Mouse (Mus musculus): ENCODE data around the gene Spaca3. TPM values are rescaled to one million over a fixed set of nuclear protein-coding genes. Genes with fewer than 3 reads are reported as not detected.

Gene Spaca3
- polyA plus RNA-seq, 2 experiments: 0.11 TPM; not detected in 1

DNA sequence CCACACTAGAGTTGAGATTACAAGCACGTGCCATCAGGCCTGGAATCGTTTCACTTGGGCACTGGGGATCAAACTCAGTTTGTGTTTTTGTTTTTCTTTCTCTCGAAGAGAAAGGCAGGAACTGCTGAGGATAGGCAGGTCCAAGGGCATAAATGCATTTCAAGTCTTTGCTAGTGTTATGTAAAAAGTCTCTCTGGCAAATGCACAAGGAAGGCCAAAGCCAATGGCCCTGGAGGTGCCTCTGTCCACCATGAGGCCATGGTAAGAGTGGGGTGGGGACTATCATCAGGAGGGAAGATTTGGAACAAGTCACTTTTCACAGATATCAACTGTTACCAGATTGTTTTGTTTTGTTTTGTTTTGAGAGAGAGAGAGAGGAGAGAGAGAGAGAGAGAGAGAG, 12.1 kb upstream of the Spaca3 start:
- WGBS (ENCODE audit: insufficient replicate concordance): 41% methylated on average over 3 of the region's 3 CpGs
- Histone ChIP-seq H3K4me2 (ENCODE audit: low read depth) (no peak overlapping the region), H3K9me3 (ENCODE audit: control insufficient read depth, low read length) (no peaks in the 10 kb centered on the region), H3K27me3 (ENCODE audit: control insufficient read depth, insufficient read depth, low read length) (no peaks in the 10 kb centered on the region; the same call in 1 of the 2 replicates), H3K9ac (replicated peaks) (no peak overlapping the region), H3K4me3 (ENCODE audit: insufficient read depth in 1 of 2, low read depth in 2 of 2, low read length in 2 of 2) (no peak overlapping the region), H3K27ac (no peak overlapping the region), H3K4me1 (replicated peaks; ENCODE audit: control insufficient read depth in 2 of 2, insufficient read depth in 2 of 2, low read length in 1 of 2) (no peaks in the 10 kb centered on the region), H3K36me3 (replicated peaks; ENCODE audit: control insufficient read depth, insufficient read depth, low read depth) (no peaks in the 10 kb centered on the region)
- DNase-seq (ENCODE audit: low read depth in 3 of 3, low spot score in 3 of 3): no peak
- no peak for ATAC-seq (ENCODE audit: insufficient read depth)
- no peak for TF ChIP-seq EP300 (IDR thresholded peaks at IDR 0.05; ENCODE audit: low read depth)
- no peak for TF ChIP-seq CTCF (IDR thresholded peaks at IDR 0.05; ENCODE audit: low read depth)

DNA sequence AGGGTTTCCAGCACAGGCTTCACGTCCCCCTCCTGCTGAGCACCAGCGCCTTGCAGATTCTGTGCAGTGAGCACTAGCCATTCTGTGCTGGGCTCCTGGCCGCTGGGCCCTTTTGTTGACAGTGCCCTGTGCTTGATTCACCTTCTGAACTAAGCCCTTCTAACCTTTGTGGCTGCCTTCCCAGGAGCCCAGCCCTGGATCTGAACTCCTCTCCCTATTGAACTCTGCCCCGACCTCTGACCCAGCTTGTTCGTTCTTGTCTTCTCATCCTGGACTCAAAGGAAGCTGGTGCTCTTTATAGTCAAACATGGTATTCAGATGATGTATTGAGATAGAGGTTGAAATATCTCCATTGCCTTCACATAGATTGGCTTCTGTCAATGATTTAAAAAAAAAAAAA, 10.0 kb upstream of the Spaca3 start:
- H3K27me3 ChIP-seq (ENCODE audit: control insufficient read depth, insufficient read depth, low read length): no peaks in the 10 kb centered on the region; the same call in 1 of the 2 replicates
- no peak overlapping the region for H3K4me2 ChIP-seq (ENCODE audit: low read depth)
- DNase-seq (ENCODE audit: low read depth in 3 of 3, low spot score in 3 of 3): no peak
- no peaks in the 10 kb centered on the region for H3K36me3 ChIP-seq (replicated peaks; ENCODE audit: control insufficient read depth, insufficient read depth, low read depth)
- TF ChIP-seq CTCF (IDR thresholded peaks at IDR 0.05; ENCODE audit: low read depth) (no peak), EP300 (IDR thresholded peaks at IDR 0.05; ENCODE audit: low read depth) (no peak)
- WGBS (ENCODE audit: insufficient replicate concordance): 53% methylated on average over 5 of the region's 5 CpGs
- 0 out of 4 replicates have a peak, but pooled peaks cover 0 to 2% of the 10 kb centered on the region in 2 experiments for H3K4me1 ChIP-seq (replicated peaks; ENCODE audit: control insufficient read depth in 2 of 2, insufficient read depth in 2 of 2, low read length in 1 of 2)
- no peak overlapping the region for H3K27ac ChIP-seq
- no peak overlapping the region for H3K4me3 ChIP-seq (ENCODE audit: insufficient read depth in 1 of 2, low read depth in 2 of 2, low read length in 2 of 2)
- no peak overlapping the region for H3K9ac ChIP-seq (replicated peaks)
- ATAC-seq (ENCODE audit: insufficient read depth): no peak
- no peaks in the 10 kb centered on the region for H3K9me3 ChIP-seq (ENCODE audit: control insufficient read depth, low read length)

DNA sequence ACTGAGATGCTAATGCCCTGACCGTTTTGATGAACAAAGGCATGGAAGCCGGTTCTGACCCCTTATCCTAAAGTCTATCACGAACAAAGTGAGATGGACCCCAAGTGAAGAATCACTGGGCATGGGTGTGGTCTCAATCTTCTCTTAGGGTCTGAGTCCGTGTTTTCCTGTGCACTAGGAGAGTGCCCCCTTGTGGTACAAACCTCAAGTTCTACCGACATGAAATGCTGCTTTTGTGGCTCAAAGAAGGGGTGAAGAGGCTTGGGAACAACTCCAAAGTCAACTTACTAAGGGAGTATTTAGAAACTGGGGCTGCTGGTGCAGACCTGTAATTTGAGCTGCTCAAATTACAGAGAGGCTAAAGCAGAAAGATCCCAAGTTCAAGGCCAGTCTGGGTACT, 6.3 kb upstream of the Spaca3 start:
- H3K4me3 ChIP-seq (ENCODE audit: insufficient read depth in 1 of 2, low read depth in 2 of 2, low read length in 2 of 2): no peak overlapping the region
- WGBS (ENCODE audit: insufficient replicate concordance): 33% methylated on average over 5 of the region's 5 CpGs
- no peak for ATAC-seq (ENCODE audit: insufficient read depth)
- H3K27me3 ChIP-seq (ENCODE audit: control insufficient read depth, insufficient read depth, low read length): no peaks in the 10 kb centered on the region; the same call in 1 of the 2 replicates
- no peak overlapping the region for H3K9ac ChIP-seq (replicated peaks)
- H3K36me3 ChIP-seq (replicated peaks; ENCODE audit: control insufficient read depth, insufficient read depth, low read depth): no peaks in the 10 kb centered on the region
- DNase-seq (ENCODE audit: low read depth in 3 of 3, low spot score in 3 of 3): peak in 1 of 3 experiments; percentile 19
- H3K27ac ChIP-seq: no peak overlapping the region
- H3K9me3 ChIP-seq (ENCODE audit: control insufficient read depth, low read length): no peaks in the 10 kb centered on the region
- H3K4me1 ChIP-seq (replicated peaks; ENCODE audit: control insufficient read depth in 2 of 2, insufficient read depth in 2 of 2, low read length in 1 of 2): peaks cover 14 to 21% of the 10 kb centered on the region in 2 experiments
- no peak for TF ChIP-seq EP300 (IDR thresholded peaks at IDR 0.05; ENCODE audit: low read depth)
- peak; percentile 77 for TF ChIP-seq CTCF (IDR thresholded peaks at IDR 0.05; ENCODE audit: low read depth)
- H3K4me2 ChIP-seq (ENCODE audit: low read depth): no peak overlapping the region

DNA sequence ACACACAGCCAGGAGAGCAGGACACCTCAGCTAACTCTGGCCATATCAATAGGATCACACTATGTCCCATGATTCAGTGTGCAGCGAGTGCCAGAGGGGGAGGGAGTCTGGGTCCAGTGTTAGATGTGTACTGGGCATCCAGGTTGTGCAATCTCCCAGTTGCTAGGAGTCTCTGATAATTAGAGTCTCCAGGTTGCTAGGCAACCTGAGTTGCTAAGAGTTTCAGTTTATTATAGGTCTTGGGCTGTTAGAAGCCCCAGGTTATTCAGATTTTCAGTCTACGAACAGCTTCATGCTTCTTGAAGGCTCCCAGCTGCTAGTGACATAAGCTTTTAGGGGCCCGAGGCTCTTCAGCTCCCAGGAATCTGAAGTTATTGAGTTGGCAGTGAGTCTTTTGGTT, 5.2 kb upstream of the Spaca3 start:
- H3K27ac ChIP-seq: no peak overlapping the region
- H3K27me3 ChIP-seq (ENCODE audit: control insufficient read depth, insufficient read depth, low read length): no peaks in the 10 kb centered on the region; the same call in 1 of the 2 replicates
- no peak for TF ChIP-seq CTCF (IDR thresholded peaks at IDR 0.05; ENCODE audit: low read depth)
- no peak for TF ChIP-seq EP300 (IDR thresholded peaks at IDR 0.05; ENCODE audit: low read depth)
- no peaks in the 10 kb centered on the region for H3K36me3 ChIP-seq (replicated peaks; ENCODE audit: control insufficient read depth, insufficient read depth, low read depth)
- H3K4me3 ChIP-seq (ENCODE audit: insufficient read depth in 1 of 2, low read depth in 2 of 2, low read length in 2 of 2): no peak overlapping the region
- ATAC-seq (ENCODE audit: insufficient read depth): no peak
- peaks cover 14 to 23% of the 10 kb centered on the region in 2 experiments for H3K4me1 ChIP-seq (replicated peaks; ENCODE audit: control insufficient read depth in 2 of 2, insufficient read depth in 2 of 2, low read length in 1 of 2)
- H3K9ac ChIP-seq (replicated peaks): no peak overlapping the region
- H3K4me2 ChIP-seq (ENCODE audit: low read depth): no peak overlapping the region
- WGBS (ENCODE audit: insufficient replicate concordance): 49% methylated on average over 3 of the region's 3 CpGs
- H3K9me3 ChIP-seq (ENCODE audit: control insufficient read depth, low read length): no peaks in the 10 kb centered on the region
- DNase-seq (ENCODE audit: low read depth in 3 of 3, low spot score in 3 of 3): peak in 1 of 3 experiments; percentile 6

DNA sequence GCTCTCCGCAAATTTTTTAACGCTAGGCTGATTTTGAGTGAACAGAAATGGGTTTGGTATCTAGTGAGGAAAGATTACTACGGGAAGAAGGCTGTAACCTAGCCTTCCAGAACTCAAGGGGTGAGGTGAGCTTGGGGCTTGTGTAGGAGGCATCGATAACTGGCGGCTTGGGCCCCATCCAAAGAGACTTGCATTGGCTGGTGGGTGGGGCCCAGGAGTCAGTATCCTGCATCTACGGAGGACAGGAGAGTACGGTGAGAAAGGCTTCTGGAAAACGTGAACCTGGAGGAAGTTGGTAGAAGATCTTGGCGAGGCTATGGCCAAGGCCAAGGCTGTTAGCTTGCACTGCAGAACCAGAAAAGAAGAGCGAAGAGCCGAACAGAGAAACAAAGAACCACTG, 3.7 kb upstream of the Spaca3 start:
- ATAC-seq (ENCODE audit: insufficient read depth) (peak; percentile 36; the same call in 1 of the 2 replicates), DNase-seq (ENCODE audit: low read depth in 3 of 3, low spot score in 3 of 3) (no peak)
- no peak overlapping the region for H3K9ac ChIP-seq (replicated peaks)
- peaks cover 14 to 23% of the 10 kb centered on the region in 2 experiments for H3K4me1 ChIP-seq (replicated peaks; ENCODE audit: control insufficient read depth in 2 of 2, insufficient read depth in 2 of 2, low read length in 1 of 2)
- H3K27ac ChIP-seq: no peak overlapping the region
- no peaks in the 10 kb centered on the region for H3K36me3 ChIP-seq (replicated peaks; ENCODE audit: control insufficient read depth, insufficient read depth, low read depth)
- WGBS (ENCODE audit: insufficient replicate concordance): 67% methylated on average over 11 of the region's 11 CpGs
- H3K4me2 ChIP-seq (ENCODE audit: low read depth): peak overlapping the region; percentile 46
- H3K4me3 ChIP-seq (ENCODE audit: insufficient read depth in 1 of 2, low read depth in 2 of 2, low read length in 2 of 2): no peak overlapping the region
- TF ChIP-seq EP300 (IDR thresholded peaks at IDR 0.05; ENCODE audit: low read depth) (no peak), CTCF (IDR thresholded peaks at IDR 0.05; ENCODE audit: low read depth) (no peak)
- H3K9me3 ChIP-seq (ENCODE audit: control insufficient read depth, low read length): no peaks in the 10 kb centered on the region
- no peaks in the 10 kb centered on the region; the same call in 1 of the 2 replicates for H3K27me3 ChIP-seq (ENCODE audit: control insufficient read depth, insufficient read depth, low read length)
